Mouse (Mus musculus): ENCODE results near the gene Tceal3.
A peak's percentile ranks its signal among the peaks of the same experiment; 100 is the strongest.
"Not testable (repeated sequence)": the region's sequence is repeated elsewhere in the genome, so short reads cannot be mapped to it uniquely, and the experiment has no call there.

Tceal3 gene

GRCm38 (mm10) chrX:136590199-136590896 is at the start of gene Tceal3:
TSS of gene Tceal3 (plus strand) at chrX:136590842.
- DNase-seq (ENCODE audit: low spot score in 2 of 2): peak; percentile 74 to 86

- not testable (repeated sequence) for DNase-seq (ENCODE audit: low spot score in 2 of 2)
Measured at GRCm38 (mm10) chrX:136543956-136544355, 46.7 kb upstream of the Tceal3 start, which contains the start of gene Kir3dl2. TSS of gene Kir3dl2 (minus strand) at chrX:136544056.

- DNase-seq (ENCODE audit: low spot score in 2 of 2): not testable (repeated sequence)
Measured at GRCm38 (mm10) chrX:136569094-136569493, 21.5 kb upstream of the Tceal3 start.

- DNase-seq (ENCODE audit: low spot score in 2 of 2): no peak
Measured at GRCm38 (mm10) chrX:136584617-136585016, 6.0 kb upstream of the Tceal3 start.

GRCm38 (mm10) chrX:136590897-136591257 is 235 bp downstream of the Tceal3 start:
- DNase-seq (ENCODE audit: low spot score in 2 of 2): peak; percentile 33 to 43

GRCm38 (mm10) chrX:136599416-136599815 is 8.8 kb downstream of the Tceal3 start:
- peak; percentile 17 to 54 for DNase-seq (ENCODE audit: low spot score in 2 of 2)

- DNase-seq (ENCODE audit: low spot score in 2 of 2): no peak
Measured at GRCm38 (mm10) chrX:136606951-136607350, 16.3 kb downstream of the Tceal3 start.

- DNase-seq (ENCODE audit: low spot score in 2 of 2): no peak
Measured at GRCm38 (mm10) chrX:136607395-136607794, 16.8 kb downstream of the Tceal3 start.

GRCm38 (mm10) chrX:136611346-136611745 is 20.7 kb downstream of the Tceal3 start:
- DNase-seq (ENCODE audit: low spot score in 2 of 2): no peak

GRCm38 (mm10) chrX:136615889-136616288 is 25.2 kb downstream of the Tceal3 start:
- DNase-seq (ENCODE audit: low spot score in 2 of 2): not testable (repeated sequence)

GRCm38 (mm10) chrX:136624905-136625569 is 34.4 kb downstream of the Tceal3 start:
- peak; percentile 38 to 53 for DNase-seq (ENCODE audit: low spot score in 2 of 2)

- DNase-seq (ENCODE audit: low spot score in 2 of 2): no peak
Measured at GRCm38 (mm10) chrX:136625959-136626358, 35.3 kb downstream of the Tceal3 start.

- DNase-seq (ENCODE audit: low spot score in 2 of 2): no peak
Measured at GRCm38 (mm10) chrX:136635116-136635515, 44.5 kb downstream of the Tceal3 start.

GRCm38 (mm10) chrX:136639754-136640153 is 49.1 kb downstream of the Tceal3 start:
- peak; percentile 13 to 52 for DNase-seq (ENCODE audit: low spot score in 2 of 2)

- not testable (repeated sequence) for DNase-seq (ENCODE audit: low spot score in 2 of 2)
Measured at GRCm38 (mm10) chrX:136645857-136646256, 55.2 kb downstream of the Tceal3 start.

- peak; percentile 33 to 34 for DNase-seq (ENCODE audit: low spot score in 2 of 2)
Measured at GRCm38 (mm10) chrX:136666281-136666706, 75.7 kb downstream of the Tceal3 start.

- peak in 1 of 2 experiments; percentile 12 for DNase-seq (ENCODE audit: low spot score in 2 of 2)
Measured at GRCm38 (mm10) chrX:136666762-136667464, 76.3 kb downstream of the Tceal3 start.

GRCm38 (mm10) chrX:136668794-136669193 is 78.2 kb downstream of the Tceal3 start:
- no peak for DNase-seq (ENCODE audit: low spot score in 2 of 2)

GRCm38 (mm10) chrX:136680989-136681388 is 90.3 kb downstream of the Tceal3 start:
- DNase-seq (ENCODE audit: low spot score in 2 of 2): no peak

GRCm38 (mm10) chrX:136691606-136692293 is 101.1 kb downstream of the Tceal3 start:
- DNase-seq (ENCODE audit: low spot score in 2 of 2): not testable (repeated sequence)

- DNase-seq (ENCODE audit: low spot score in 2 of 2): no peak
Measured at GRCm38 (mm10) chrX:136692294-136692675, 101.6 kb downstream of the Tceal3 start.

- DNase-seq (ENCODE audit: low spot score in 2 of 2): no peak
Measured at GRCm38 (mm10) chrX:136693196-136693595, 102.6 kb downstream of the Tceal3 start.

All from frontal cortex, postnatal 36 days (tissue).